Mouse (Mus musculus): ENCODE results near the gene Gpatch4.

DNA sequence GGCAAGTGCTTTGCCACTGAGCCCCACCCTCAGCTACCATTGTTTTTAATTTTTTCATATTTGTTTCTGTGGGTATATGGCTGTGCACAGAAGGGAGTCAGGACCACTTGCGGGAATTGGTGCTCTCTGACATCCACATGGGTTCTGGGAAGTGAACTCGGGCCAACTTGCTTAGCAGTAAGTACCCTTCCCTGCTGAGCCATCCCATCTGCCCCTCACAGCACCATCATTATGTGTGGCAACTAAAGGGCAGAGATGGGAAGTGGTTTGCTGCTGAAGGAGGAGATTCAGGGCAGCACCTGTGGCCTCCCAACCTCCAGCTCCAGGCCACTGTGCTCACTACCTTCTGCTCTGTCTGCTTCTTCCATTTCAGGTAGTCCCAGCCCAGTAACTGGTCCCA is 30.7 kb downstream of the Gpatch4 start:
- TF ChIP-seq CTCF (conservative IDR thresholded peaks at IDR 0.05; ENCODE audit: insufficient read depth, insufficient read length, low read depth, low read length) (no peak), POLR2A (IDR thresholded peaks at IDR 0.05; ENCODE audit: low read depth, low read length) (no peak)

Data from kidney, adult 2 months (tissue).